Mouse (Mus musculus) lung, embryonic 16.5 days (tissue): Measurements from ENCODE around the gene Diras1. TPM values are rescaled to one million over a fixed set of nuclear protein-coding genes. Genes with fewer than 3 reads are reported as not detected.

Experiments
- ATAC-seq: fragments of 200-750 bp; cut with Nextera tagmentation; 2 replicates; pipeline ENCODE4 v1.8.0; 2017; ENCODE audit warnings: low read depth, mild to moderate bottlenecking, moderate library complexity
- H3K27ac ChIP-seq: fragments of 300-500 bp; sonication (generic); 2 replicates; pipeline ENCODE4 v1.5.1; 2014; ENCODE audit warnings: mild to moderate bottlenecking, control low read depth, low read length
- H3K27me3 ChIP-seq: fragments of 300-500 bp; sonication (generic); 2 replicates; pipeline ENCODE4 v1.6.1; 2014; ENCODE audit warnings: low read depth, low read length, mixed read lengths; ENCODE audit not compliant: control insufficient read depth, insufficient read depth
- H3K36me3 ChIP-seq: fragments of 300-500 bp; sonication (generic); 2 replicates; pipeline ENCODE4 v1.6.1; 2014; ENCODE audit warnings: low read length; ENCODE audit not compliant: control insufficient read depth, insufficient read depth
- H3K4me1 ChIP-seq: fragments of 300-500 bp; sonication (generic); replicated peaks from 2 replicates; pipeline ENCODE4 v1.6.1; 2014; ENCODE audit warnings: low read length, mixed read lengths; ENCODE audit not compliant: control insufficient read depth, insufficient read depth
- H3K4me2 ChIP-seq: fragments of 300-500 bp; sonication (generic); 2 replicates; pipeline ENCODE4 v1.6.1; 2014; ENCODE audit warnings: low read depth, low read length, control low read depth
- H3K4me3 ChIP-seq: fragments of 300-500 bp; sonication (generic); 2 replicates; pipeline ENCODE4 v1.5.1; 2014; ENCODE audit warnings: mild to moderate bottlenecking, low read length, control low read depth
- H3K9ac ChIP-seq: fragments of 300-500 bp; sonication (generic); 2 replicates; pipeline ENCODE4 v1.6.1; 2014; ENCODE audit warnings: low read length, control low read depth
- H3K9me3 ChIP-seq: fragments of 300-500 bp; sonication (generic); 2 replicates; pipeline ENCODE4 v1.6.1; 2016; ENCODE audit warnings: low read length; ENCODE audit not compliant: control insufficient read depth
- WGBS: fragments of 180-500 bp; shearing (Covaris S2); extraction: QIAGEN DNeasy Blood & Tissue Kit; methylation state at CpG from one replicate; pipeline ENCODE4 v1.1.7; 2014; 5-methylcytosine and 5-hydroxymethylcytosine counted together
- polyA plus RNA-seq: library from polyadenylated mRNA; unstranded; fragments of >200 nt; fragmentation: Nextera tagmentation; extraction: Ambion mirVana; gene quantifications from 2 replicates; pipeline ENCODE4 v1.2.1, GENCODE M21; 2015

The Diras1 gene
- polyA plus RNA-seq, 1 experiment from 2014 or later: 0.11 TPM

DNA sequence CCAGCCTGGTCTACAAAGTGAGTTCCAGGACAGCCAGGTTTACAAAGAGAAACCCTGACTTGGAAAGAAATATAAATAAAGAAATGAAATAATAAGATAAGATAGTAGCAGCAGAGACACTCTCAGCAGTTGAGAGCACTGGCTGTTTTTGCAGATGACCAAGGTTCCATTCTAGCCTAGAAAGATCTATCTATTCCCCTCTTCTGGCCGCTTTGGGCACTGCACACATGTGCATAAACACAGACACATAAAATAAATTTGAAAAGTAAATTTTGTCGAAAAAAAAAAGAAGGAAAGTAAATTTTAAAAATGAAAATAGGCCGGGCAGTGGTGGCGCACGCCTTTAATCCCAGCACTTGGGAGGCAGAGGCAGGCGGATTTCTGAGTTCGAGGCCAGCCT lies 10.8 kb upstream of the Diras1 start:
- WGBS: 69% methylated on average over 7 of the region's 7 CpGs
- Histone ChIP-seq H3K9me3 (no peaks in the 10 kb centered on the region), H3K4me1 (no peaks in the 10 kb centered on the region), H3K36me3 (peaks cover 8% of the 10 kb centered on the region), H3K27me3 (no peaks in the 10 kb centered on the region), H3K4me3 (no peak overlapping the region), H3K27ac (no peak overlapping the region), H3K9ac (no peak overlapping the region), H3K4me2 (no peak overlapping the region)
- no peak for ATAC-seq

DNA sequence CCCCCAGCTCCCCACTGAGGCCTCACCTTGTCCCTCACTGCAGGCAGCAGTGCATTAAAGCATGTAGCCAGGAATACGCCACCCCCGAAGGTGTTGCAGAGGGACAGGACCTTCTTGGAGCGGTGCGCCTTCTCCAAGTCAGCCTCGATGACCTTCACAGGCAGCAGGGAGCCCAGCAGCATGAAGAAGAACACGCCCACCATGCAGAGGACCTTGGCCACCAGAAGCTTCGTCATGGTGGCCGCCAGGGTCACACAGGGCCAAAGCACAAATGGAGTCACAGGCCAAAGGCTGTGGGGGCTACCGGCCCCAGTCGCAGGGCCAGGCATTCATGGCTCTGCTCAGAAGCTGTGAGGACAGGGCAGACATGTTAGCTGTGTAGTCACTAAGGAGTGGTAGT lies 8.1 kb upstream of the Diras1 start:
- Histone ChIP-seq H3K9ac (no peak overlapping the region), H3K27ac (no peak overlapping the region), H3K4me3 (no peak overlapping the region), H3K9me3 (no peaks in the 10 kb centered on the region), H3K4me2 (no peak overlapping the region), H3K27me3 (no peaks in the 10 kb centered on the region), H3K4me1 (no peaks in the 10 kb centered on the region), H3K36me3 (peaks cover 17% of the 10 kb centered on the region)
- ATAC-seq: no peak
- WGBS: 76% methylated on average over 10 of the region's 10 CpGs

DNA sequence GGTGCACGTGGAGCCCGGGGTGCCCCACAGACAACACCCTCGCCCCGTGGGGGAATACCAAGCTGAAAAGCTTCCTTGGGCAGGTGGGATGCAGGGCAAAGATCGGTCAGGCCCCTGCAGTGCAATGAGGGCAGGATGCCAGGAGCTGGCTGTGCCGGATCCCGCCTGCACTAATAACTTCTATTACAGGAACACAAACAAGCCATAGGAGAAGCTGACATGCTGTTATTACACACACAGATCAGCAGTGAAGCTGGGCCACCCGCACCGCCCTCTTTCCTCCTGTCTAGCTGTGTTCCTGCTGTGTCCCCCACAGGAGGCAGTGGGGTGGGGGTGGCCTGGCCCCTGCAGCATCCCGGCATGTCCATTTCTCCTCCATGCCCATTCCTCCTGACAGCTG lies 3.6 kb upstream of the Diras1 start:
- H3K36me3 ChIP-seq: peaks cover 17% of the 10 kb centered on the region
- H3K4me2 ChIP-seq: no peak overlapping the region
- no peaks in the 10 kb centered on the region for H3K4me1 ChIP-seq
- H3K27me3 ChIP-seq: peaks cover 17% of the 10 kb centered on the region
- no peak for ATAC-seq
- H3K9ac ChIP-seq: no peak overlapping the region
- WGBS: 62% methylated on average over 10 of the region's 10 CpGs
- H3K9me3 ChIP-seq: no peaks in the 10 kb centered on the region
- no peak overlapping the region for H3K4me3 ChIP-seq
- no peak overlapping the region for H3K27ac ChIP-seq

DNA sequence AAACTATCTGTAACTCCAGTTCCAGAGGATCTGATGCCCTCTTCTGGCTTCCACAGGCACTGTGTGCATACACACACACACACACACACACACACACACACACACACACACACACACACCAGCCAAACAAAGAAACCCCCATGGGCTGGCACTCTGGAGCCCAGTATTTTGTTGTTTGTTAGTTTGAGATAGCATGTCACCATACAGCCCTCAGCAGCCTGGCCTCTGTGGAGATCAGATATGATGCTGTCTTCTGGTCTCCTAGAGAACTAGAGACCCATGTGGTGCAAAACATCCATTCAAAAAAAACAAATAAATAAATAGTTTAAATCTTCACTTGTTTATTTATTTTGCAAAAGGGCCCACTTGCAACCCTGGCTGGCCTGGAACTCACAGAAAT lies 2.8 kb upstream of the Diras1 start:
- ATAC-seq: no peak

DNA sequence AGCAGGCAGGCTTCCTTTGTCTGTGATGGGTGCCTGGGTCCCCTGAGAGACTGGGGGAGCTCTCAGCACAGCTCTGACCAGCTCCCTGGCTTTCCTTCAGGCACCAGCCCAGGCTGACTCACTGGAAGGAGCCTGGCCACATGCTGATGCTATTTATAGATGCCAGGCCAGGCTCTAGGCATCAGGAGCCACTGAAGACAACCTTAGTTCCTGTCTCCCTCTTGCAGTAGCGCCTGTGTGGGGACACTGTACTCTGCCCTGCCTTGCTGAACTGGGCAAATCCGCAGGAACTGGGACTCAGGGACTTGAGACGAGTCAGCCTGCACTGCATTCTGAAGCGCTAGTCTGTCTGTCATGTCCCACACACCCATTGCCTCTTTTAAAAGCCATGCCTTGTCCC lies 1.9 kb upstream of the Diras1 start:
- H3K9me3 ChIP-seq: no peaks in the 10 kb centered on the region

More for the DNA sequence above, 2.8 kb upstream of the Diras1 start:
- Histone ChIP-seq H3K9me3 (no peaks in the 10 kb centered on the region), H3K9ac (no peak overlapping the region), H3K4me1 (no peaks in the 10 kb centered on the region), H3K27ac (no peak overlapping the region), H3K27me3 (peaks cover 20% of the 10 kb centered on the region), H3K4me3 (no peak overlapping the region), H3K4me2 (no peak overlapping the region), H3K36me3 (peaks cover 17% of the 10 kb centered on the region)

DNA sequence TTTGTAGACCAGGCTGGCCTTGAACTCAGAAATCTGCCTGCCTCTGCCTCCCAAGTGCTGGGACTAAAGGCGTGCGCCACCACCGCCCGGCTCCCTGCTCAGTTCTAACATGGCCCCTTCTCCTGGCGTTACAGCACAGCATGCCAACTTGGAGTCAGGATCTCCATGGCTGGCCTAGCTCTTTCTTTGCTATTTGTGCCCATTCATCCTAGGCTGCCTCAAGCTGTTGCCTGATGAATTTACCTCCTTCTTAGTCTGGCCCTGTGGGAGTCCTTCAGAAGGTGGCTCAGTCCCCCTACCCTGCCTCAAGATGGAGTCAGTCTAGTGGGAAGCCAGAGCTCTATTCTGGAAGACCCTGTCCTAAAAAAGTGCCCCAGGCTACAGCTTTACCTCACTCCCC lies 1.4 kb upstream of the Diras1 start:
- no peak for ATAC-seq
- no peak overlapping the region for H3K9ac ChIP-seq
- no peak overlapping the region for H3K27ac ChIP-seq
- H3K9me3 ChIP-seq: no peaks in the 10 kb centered on the region
- H3K4me3 ChIP-seq: no peak overlapping the region
- 90% methylated on average over 5 of the region's 5 CpGs for WGBS
- no peak overlapping the region for H3K4me2 ChIP-seq
- peaks cover 14% of the 10 kb centered on the region for H3K36me3 ChIP-seq
- no peaks in the 10 kb centered on the region for H3K4me1 ChIP-seq
- peaks cover 29% of the 10 kb centered on the region for H3K27me3 ChIP-seq

More for the DNA sequence above, 1.9 kb upstream of the Diras1 start:
- Histone ChIP-seq H3K36me3 (peaks cover 16% of the 10 kb centered on the region), H3K4me1 (no peaks in the 10 kb centered on the region), H3K27me3 (peaks cover 24% of the 10 kb centered on the region), H3K4me3 (no peak overlapping the region), H3K27ac (no peak overlapping the region), H3K4me2 (no peak overlapping the region), H3K9ac (no peak overlapping the region)
- ATAC-seq: no peak
- 62% methylated on average over 4 of the region's 4 CpGs for WGBS

DNA sequence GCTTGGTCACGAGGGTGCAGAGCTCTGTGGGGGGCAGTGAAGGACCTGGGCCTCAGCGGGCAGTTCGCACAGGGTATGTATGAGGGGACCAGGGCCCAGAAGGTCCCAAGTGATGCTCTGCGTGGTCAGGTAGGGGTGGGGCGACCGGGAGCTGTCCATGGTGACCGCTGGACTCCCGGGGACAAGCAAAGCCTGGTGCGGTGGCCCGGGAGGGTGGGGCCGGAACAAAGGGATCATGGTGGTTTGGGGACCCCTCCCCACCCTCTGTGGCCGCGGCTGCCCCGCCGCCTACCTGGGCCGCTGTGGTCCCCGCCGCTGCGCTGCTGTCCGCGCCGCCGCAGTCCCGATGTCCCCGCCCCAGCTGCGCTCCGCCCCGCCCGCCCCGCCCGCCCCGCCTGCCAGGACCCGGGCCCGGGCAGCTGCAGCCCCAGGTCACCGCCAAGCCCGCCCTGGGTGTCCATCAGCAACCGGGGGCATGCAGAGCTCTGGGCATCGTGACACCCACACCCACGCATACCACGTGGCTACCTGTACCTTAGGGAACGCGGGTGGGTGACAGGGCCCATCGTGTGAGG lies 328 bp downstream of the Diras1 start:
- Histone ChIP-seq H3K27me3 (peaks cover 30% of the 10 kb centered on the region), H3K36me3 (no peaks in the 10 kb centered on the region; the same call in 1 of the 2 replicates), H3K4me2 (peak overlapping the region; percentile 42), H3K27ac (no peak overlapping the region), H3K4me1 (no peaks in the 10 kb centered on the region), H3K9me3 (no peaks in the 10 kb centered on the region), H3K9ac (no peak overlapping the region), H3K4me3 (peak overlapping the region; percentile 25)
- WGBS: under 1% methylated on average over 32 of the region's 43 CpGs
- peak; percentile 55; the same call in 1 of the 2 replicates for ATAC-seq

DNA sequence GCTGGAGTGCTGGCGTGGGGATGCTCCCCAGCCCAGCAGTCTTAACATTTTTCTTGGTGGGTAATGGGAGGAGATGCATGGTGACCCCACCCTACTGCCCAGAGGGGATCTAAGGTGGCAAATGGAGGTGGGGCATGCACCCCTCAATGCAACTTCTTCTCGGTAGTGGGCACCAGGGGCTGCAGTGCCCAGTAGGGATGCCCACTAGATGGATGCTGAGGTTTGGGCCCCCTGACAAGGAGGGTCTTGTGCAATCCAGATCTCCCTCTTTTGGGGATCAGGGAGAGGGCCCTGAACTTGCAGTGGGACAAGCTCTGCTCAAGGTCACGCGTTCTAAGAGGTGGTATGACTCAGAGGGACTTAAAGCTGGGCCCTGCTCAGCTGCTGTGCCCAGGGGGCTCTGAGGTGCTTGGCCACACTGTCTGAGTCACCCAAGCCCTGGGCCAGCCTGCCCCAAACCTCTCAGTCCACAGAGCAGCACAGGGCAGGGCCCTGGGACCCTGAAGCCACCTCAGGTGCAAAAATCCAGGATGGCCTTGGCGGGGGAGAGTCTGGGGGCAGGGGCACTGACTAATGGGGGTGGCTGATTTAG lies 1.0 kb downstream of the Diras1 start:
- no peak overlapping the region for H3K4me3 ChIP-seq
- no peaks in the 10 kb centered on the region for H3K9me3 ChIP-seq
- no peaks in the 10 kb centered on the region for H3K4me1 ChIP-seq
- H3K27me3 ChIP-seq: peaks cover 30% of the 10 kb centered on the region
- 71% methylated on average over 5 of the region's 5 CpGs for WGBS
- H3K36me3 ChIP-seq: no peaks in the 10 kb centered on the region
- no peak for ATAC-seq
- H3K4me2 ChIP-seq: no peak overlapping the region
- no peak overlapping the region for H3K27ac ChIP-seq
- no peak overlapping the region for H3K9ac ChIP-seq

DNA sequence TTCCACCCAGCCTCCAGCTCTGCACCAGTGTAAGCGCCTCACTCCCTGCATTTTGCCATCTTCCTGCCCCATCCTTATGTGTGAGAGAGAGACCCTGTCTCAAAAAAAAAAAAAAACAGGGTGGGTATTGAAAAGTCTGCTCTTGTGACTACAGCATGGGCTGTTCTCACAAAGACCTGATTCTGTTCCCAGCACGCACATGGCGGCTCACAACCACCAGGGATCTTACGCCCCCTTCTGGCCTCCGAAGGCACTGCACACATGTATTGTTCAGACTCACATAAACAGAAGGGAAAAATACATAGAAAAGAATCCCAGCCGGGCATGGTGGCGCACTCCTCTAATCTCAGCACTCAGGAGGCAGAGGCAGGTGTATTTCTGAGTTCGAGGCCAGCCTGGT lies 2.7 kb downstream of the Diras1 start:
- no peak overlapping the region for H3K4me3 ChIP-seq
- no peak for ATAC-seq
- WGBS: 56% methylated on average over 8 of the region's 8 CpGs
- H3K9ac ChIP-seq: no peak overlapping the region
- H3K4me1 ChIP-seq: no peaks in the 10 kb centered on the region
- H3K9me3 ChIP-seq: no peaks in the 10 kb centered on the region
- no peak overlapping the region for H3K4me2 ChIP-seq
- no peak overlapping the region for H3K27ac ChIP-seq
- H3K27me3 ChIP-seq: peaks cover 30% of the 10 kb centered on the region
- no peaks in the 10 kb centered on the region for H3K36me3 ChIP-seq
